Mouse (Mus musculus) retina, postnatal 7 days (tissue): Measurements from ENCODE around the gene Vegfa.
A peak's percentile ranks its signal among the peaks of the same experiment; 100 is the strongest.
"Not testable (repeated sequence)": the region's sequence is repeated elsewhere in the genome, so short reads cannot be mapped to it uniquely, and the experiment has no call there.

Experiments
- DNase-seq: peaks from one replicate; pipeline ENCODE4 v3.0.0-alpha.2; 2012; ENCODE audit warnings: low read depth, low spot score

The Vegfa gene

DNA sequence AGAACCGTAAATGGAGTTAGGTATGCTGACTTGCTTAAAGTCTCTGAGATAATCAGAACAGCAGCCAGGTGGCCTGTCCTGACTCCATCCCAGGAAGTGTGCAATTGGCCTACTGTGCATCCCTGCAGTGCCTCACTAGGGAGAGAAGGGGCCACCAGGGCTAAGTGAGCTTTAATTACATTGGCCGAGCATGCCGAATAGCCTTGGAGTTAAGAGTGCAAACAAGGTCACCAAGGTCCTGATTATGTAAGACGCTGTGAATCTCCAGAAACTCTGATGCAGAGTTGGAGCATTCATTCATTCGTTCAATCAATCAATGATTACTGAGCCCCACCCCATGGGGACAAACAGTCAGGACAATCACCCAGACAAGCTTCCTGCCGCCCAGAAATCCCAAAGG, 33.8 kb downstream of the Vegfa start:
- no peak for DNase-seq

DNA sequence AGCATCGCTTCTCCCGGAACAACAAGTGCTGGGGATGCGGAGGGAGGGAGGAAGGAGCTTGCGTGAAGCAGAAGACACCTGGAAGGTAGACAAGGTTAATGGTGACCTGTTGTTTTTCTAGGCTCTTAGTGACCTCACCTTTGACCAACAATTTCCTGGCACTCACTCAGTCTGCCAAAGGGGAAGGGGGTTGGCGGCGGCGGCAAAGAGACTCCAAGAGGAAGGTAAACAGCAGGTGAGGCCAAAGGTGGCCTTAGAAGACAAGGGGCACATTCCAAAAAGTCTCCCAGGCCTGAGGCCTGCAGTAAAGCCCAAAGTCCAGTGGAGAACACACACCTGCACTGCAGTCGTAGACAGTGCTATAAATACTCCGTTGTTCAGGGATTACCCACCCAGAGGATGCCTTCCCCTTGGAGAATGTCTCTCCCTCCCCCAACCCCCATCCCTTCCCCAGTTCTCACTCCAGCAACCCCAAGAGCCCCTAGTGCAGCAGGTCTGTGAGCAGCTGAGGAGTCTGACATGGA, 35.2 kb downstream of the Vegfa start:
- DNase-seq, result no peak

DNA sequence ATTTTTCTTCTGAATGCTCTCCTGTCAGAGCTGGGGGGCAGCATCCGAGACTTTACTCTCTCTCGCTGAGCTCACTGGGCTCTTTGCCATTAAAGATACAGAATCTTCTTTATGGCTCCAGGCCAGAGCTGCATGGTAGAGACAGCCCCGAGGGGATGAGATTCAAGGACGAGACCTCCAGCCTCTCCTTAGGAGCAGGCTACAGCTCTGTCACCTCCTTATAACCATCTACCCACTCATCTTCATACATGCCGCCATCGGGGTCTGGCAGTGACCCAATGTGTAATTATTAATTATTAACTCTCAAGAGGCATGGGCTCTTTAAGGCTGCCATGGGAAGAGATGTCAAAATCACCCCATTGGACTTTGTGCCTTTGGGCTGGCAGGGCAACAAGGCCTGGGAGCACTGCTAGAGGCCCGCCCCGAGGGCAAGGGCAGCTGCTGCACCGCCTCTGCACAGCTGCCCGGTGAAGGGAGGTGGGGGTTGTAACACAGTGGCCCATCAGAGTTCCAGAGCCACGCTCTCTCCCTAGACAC, 37.8 kb downstream of the Vegfa start:
- peak; percentile 19 for DNase-seq

DNA sequence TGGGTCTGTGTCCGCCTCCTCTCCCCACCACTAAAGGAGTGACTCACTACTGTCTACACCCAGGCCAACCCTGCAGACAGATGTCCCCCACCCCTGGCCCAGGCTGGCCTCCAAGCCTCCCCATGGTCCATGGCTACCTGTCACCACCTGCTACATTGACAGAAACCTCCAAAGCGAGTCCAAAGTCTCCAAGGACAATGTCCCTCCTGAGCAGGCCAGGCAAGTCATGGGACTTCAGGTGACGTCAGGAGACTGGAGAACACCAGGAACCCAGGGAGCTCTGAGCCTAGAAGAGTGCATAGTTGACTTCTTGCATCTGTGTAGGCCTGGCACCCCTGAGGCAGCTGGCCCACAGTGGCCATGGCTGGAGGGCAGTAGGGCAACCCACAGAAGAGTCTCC, 45.3 kb downstream of the Vegfa start:
- no peak for DNase-seq

DNA sequence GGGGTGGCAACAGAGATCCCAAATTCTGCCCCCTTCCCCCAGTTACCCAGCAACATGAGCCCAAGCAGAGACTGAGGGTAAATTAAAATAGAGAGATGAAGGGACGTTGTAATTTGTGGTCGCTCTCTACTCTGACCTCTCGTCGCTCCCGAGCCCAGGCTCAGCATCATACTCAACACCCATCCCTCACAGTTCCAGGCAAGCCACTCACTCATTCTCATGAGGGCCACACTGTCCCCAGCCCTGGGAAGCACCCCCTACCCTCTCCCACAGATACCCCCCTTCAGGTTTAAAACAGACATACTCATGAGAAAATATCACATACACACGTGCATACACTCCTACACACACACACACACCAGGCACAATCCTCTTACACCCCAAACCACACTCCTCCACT, 45.8 kb downstream of the Vegfa start:
- DNase-seq, result no peak

DNA sequence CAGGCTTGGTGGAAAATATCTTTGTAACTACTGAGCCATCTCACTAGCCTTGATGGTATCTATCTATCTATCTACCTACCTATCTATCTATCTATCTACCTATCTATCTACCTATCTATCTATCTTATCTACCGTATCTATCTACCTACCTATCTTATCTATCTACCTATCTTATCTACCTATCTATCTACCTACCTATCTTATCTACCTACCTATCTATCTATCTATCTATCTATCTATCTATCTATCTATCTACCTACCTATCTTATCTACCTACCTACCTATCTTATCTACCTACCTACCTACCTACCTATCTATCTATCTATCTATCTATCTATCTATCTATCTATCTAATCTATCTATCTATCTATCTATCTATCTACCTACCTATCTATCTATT, 49.0 kb downstream of the Vegfa start:
- not testable (repeated sequence) for DNase-seq

DNA sequence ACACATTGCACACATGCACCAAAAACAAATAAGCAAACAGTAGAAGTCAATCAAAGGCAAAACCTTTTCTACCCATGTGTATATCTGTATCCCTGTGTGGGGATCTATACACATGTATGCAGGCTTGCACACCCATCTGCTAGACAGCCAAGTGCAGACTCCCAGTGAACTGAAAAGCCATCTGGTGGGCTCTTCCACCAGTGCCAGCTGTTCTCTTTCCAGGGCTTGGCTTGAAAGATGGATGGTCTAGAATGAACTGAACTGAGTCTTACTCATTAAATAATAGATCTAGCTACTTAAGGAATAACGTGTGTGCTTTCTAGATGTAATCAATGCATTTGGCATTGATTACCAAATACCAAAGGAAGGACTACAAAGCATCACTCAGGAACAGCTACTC, 50.3 kb downstream of the Vegfa start:
- no peak for DNase-seq

DNA sequence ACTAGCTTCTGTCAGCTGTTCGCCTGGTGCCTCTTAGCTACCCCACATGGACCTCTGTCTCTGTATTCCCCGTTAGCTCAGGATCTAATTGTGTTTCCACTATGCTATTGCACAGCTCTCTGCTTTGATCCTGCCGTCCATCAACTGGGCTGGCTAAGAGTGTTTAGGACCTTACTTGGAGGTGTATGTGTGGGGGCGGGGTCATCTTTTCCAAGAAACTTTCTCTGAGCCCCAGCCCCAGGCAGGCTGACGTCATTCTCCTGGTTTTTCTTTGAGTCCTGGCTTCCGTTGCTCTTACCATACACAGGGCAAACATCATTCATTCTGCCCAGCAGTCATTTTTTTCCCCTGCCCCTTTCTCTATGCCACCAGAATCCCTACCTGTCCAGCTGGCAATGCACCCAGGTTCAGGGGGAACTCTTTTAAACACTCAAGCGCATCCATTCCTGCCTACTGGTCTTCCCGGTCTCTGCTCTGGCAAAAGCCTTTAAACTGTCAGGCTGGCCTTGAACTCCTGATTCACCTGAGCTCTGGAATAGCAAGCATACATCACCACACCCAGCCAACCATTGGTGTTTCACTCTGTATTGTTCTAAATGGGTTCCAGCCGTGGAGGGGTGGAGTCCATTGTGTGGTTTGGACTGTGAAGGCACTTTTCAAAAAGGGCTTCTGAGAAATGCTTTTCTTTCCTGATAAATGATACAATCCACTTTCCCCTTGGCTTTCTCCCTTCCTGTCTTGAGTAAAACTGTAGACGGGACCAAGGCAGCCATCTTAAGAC, 53.0 kb downstream of the Vegfa start:
- DNase-seq, result no peak

DNA sequence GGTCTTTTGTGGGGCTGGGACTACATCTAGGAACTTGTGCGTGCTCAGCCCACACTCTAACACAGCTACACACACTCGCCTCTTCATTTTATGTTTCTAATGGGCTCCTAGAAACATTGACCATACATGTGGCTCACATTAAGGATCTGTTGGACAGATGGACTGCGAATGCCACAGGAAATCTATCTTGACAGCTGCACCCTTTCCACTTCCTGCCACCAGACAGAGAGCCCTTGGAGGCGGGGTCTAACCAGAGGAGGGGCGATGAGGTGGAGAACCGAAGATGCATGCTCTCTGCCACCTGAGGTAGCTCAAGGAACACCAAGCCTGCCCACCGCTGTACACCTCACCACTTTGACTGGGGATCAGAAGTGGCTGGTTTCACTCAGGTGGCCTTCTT, 57.7 kb downstream of the Vegfa start:
- DNase-seq, result no peak

DNA sequence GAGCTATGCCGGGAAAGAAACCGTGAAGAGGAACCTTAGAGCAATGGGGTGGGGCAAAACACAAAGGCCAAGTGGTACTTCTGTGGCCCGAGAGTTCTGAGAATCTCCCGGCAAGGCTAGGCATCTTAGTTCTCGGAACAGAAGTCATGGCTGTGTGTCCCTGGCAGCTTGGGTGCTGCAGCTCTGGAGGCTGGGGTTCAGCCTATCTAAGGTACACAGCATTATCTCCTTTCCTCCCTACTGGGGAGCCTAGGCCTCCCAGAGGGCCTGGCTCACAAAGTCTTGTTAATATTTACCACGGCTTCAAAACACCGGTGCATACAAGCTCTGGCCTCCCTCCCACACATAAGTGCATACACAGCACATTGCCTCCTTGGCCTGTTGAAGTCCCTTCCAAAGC, 59.0 kb downstream of the Vegfa start:
- no peak for DNase-seq

DNA sequence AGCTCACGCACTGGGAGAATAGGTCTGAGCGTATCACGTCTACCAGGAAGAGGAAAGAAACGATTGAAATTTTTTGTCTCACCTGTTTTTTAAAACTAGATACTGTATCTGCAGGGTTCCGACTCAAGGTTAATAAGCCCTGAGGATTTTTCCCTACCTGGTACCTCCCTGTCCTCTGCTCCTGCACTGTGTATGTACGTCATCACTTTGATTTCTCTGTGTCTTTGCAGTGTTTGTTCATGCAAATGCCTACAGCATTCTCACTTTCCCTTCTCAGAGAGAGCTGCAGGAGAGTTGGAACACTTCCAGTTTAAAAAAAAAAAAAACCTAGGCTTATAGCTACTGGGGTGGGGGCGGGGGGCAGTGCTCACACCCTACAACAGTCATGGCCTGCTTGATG, 59.8 kb downstream of the Vegfa start:
- DNase-seq, result no peak

DNA sequence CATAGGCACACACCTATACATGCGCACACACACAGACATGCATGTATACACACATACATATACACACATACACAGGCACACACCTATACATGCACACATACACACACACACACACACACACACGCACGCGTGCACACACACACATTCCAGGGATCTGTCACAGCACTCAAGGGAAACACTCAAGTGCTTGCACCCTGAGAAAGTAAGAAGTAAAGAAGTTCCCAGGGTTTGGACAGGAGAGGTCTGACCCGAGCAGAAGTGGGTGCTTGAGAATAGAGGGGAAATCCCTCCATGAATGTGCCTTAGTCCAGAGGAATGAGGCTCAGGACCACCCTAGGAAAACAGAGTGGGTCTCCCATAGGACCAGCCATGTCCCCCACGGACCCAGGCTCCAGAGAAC, 60.4 kb downstream of the Vegfa start:
- no peak for DNase-seq

DNA sequence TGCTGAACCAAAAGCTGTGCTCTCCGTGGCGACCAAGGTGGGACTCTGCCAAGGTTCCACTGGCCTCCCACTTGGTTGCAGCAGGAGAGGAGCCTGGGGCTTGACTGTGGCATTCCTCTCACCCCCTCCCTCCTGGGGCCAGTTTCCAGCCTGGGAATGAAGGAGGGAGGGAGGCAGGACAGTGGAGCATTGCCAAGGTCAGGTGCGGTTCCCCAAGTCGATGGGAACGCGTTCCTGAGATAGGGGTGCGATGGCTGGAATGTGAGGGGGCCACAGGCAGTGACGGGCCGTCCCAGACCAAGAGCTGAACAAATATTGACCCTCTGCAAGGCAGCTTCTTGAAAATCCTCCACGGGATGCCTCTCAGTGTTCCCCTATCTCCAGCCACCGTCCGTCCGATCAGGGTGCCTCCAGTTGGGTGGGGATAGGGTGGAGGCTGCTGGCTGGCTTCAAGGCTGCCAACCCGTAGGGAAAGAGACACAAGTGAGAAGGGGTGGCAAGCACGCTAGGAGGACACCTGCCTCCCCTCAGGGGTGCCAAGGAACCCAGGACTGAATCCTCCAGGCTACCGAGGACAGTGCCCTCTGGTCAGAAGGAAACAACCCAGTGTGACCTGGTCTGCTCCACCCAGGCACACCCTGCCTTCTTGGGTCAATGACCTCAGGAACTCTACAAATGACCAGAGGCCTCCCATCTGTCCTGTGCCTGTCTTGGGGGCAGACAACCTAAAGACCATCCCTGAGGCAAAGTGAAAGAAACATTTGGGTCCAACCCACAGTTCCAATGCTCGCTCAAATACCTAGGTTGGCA, 61.2 kb downstream of the Vegfa start:
- no peak for DNase-seq

DNA sequence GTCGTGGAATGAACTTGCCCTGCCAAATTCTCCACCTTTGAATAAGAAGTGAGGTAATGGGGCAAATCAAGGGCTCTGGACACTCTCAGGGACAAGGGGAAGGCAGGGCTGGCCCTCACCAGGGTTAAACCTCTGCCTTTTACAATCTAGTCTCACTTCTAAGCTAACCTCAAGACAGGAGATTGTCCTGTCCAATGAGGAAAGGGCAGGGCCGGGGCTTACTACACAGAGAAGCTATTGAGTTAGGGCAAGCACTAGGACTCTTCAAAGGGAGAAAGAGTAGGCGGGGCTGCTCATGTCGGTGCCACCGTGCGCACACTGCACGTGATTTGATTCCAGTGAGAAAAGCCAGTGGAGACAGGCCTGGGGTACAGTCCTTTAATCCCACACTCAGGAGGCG, 62.6 kb downstream of the Vegfa start:
- no peak for DNase-seq

DNA sequence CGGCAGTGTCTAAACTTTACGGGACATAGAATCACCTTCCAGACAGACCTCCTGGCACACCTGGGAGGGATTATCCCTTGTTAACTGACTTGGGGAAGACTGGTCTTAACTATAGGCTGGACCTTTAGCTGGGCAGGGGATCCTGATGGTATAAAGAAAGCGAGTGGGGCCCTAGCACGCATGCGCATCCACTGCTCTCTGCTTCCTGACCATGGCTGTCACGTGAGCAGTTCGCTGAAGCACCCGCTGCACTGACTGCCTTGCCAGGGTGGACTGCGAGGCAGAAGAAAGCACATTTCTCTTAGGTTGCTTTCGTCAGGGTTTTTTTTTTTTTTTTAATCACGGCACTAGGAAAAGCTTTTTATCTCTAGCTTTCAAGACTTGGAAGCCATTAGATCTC, 63.8 kb downstream of the Vegfa start:
- no peak for DNase-seq
